Mouse (Mus musculus) adrenal gland, postnatal 25 days (tissue): Measurements from ENCODE around the gene Psmd13. TPM values are rescaled to one million over a fixed set of nuclear protein-coding genes. Genes with fewer than 3 reads are reported as not detected.
"Not testable (repeated sequence)": the region's sequence is repeated elsewhere in the genome, so short reads cannot be mapped to it uniquely, and the experiment has no call there.

ENCODE experiments used
- DNase-seq: peaks from one replicate; pipeline ENCODE4 v3.0.0; 2021; ENCODE audit warnings: mixed read lengths
- total RNA-seq: library from RNA; stranded (reverse); gene quantifications from 2 replicates; pipeline ENCODE4 v1.2.3, GENCODE M21; 2021

The Psmd13 gene
- total RNA-seq, 1 experiment from 2014 or later = 128 TPM

DNA sequence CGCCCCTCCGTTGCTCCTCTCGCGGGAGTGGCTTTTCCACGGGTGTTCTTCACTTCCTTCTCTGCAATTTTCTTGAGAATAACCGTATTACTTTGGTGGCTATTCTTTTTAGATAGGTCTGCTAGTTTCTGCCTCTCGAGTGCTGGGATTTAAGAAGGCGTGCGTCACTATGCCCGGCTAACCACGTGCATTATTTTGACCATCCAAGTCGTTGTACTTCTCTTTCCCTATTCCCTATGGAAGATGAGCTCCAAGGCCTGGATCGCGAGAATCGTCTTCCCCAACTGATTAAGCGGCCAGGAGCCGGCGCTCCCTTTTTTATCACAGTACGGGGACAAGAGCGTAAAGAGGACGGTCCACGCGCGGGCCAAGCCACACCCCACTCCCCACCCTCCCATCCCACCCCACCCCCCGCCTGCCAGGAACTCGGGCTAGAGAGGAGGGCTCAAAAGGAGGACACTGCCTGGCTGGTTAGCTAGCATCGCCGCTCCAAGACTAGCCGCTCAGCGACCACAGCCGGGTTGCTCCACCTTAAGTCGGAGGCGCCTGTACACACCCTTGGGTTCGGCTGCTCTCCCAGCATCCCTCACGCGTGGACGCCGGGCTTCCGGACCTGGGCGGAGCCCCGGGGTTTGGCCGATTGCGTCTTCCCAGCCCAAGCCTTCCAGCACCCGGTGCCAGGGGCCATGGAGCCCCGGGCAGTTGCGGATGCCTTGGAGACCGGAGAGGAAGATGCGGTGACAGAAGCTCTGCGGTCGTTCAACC lies 24.8 kb upstream of the Psmd13 start, which contains the start of gene Ric8a:
Gene Ric8a (plus strand): TSS at position 173 of the 765 bp plus-strand sequence.
- peak; percentile 92 for DNase-seq

DNA sequence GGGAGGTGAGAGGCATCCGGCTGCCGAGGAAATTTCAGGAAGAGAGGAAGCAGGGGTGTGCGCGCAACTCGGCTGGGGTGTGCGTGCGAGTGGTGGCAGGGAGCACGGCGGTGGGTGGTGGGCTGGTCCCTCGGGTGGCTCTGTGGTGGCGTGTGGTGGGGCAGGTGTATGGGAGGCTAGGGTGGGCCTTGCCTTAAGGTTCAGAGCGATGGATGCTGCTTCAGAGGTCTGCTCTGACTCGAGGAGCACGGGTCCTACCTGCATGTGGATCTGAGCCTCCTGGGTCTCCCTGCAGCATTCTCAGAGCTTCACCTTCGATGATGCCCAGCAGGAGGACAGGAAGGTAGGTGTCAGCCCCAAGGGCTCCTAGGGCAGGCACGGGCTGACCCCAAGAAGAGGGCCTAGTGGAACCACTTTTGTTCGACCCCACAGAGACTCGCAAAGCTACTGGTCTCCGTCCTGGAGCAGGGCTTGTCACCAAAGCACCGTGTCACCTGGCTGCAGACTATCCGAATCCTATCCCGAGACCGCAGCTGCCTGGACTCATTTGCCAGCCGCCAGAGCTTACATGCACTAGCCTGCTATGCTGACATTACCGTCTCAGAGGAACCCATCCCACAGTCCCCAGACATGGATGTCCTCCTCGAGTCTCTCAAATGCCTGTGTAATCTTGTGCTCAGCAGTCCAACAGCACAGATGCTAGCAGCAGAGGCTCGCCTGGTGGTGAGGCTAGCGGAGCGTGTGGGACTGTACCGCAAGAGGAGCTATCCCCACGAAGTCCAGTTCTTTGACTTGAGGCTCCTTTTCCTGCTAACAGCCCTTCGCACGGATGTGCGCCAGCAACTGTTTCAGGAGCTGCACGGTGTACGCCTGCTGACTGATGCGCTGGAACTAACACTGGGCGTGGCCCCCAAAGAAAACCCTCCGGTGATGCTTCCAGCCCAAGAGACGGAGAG lies 23.9 kb upstream of the Psmd13 start, which contains the start of gene Bet1l:
Gene Bet1l (minus strand): TSS at position 28 of the 956 bp plus-strand sequence.
- DNase-seq = no peak

DNA sequence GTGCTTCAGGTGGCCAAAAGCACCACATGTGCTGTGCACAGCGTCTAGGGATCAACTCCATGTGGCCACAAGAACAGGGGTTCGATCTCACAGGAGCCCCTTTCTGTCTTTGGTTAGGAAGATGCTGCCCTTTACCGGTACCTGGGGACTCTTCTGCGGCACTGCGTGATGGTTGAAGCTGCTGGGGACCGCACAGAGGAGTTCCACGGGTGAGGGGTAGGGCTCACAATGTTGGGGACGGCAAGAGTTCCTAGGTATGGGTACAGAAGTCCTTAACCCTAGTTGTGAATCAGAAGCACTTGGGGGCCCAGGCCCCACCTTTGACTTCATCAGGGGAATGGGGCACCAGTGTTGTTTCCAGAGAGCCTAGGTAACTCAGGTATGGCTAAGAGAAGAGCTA lies 23.0 kb upstream of the Psmd13 start:
- no peak for DNase-seq

DNA sequence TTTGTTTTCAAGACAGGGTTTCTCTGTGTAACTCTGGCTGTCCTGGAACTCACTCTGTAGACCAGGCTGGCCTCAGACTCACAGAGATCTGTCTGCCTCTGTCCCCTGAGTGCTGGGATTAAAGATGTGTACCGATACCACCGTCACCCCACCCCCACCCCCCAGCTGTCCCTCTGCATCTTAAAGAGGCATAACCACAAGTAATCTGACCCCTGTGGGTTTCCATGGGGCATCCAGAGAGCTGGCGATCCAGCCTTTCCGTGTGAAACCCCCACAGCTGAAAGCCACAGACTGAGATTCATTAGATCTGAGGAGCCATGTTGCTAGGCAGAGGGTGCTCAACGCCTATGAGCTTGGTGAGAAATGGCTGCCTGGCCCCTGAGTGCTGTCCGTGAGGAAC lies 21.8 kb upstream of the Psmd13 start:
- DNase-seq = no peak

DNA sequence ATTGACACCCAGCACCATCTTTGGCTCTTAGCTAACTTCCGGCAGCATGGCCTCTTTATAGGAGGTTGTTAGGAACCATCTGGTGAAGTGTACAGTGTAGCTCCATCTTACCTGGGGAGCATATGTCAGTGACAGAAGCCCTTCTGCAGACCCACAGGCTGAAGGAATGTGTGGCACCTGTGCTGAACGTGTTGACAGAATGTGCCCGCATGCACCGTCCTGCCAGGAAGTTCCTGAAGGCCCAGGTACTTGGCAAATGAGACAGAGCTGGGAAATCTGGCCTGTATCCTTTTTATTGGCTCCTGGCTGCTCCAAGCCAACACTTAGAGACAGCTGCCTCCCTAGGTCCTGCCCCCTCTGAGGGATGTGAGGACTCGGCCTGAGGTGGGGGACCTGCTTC lies 21.0 kb upstream of the Psmd13 start:
- DNase-seq = no peak

DNA sequence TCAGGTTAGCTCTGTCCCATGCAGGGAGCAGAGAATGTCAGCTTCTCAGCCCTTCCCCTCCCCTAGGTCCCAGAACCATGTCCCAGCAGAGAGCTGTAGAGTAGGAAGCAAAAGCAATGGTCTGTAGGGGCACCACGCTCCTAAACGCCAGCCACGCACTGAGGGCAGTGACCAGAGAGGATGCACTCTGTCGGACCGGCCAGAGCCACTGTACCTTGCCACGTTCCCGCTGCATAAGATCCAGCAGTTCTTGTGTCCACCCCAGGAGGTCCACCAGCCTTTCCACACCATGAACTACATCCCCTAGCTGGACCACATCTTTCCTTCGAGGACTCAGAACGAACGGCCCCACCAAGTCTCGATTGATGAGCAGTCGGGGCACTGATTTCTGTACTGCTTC lies 17.0 kb upstream of the Psmd13 start:
- DNase-seq = no peak

DNA sequence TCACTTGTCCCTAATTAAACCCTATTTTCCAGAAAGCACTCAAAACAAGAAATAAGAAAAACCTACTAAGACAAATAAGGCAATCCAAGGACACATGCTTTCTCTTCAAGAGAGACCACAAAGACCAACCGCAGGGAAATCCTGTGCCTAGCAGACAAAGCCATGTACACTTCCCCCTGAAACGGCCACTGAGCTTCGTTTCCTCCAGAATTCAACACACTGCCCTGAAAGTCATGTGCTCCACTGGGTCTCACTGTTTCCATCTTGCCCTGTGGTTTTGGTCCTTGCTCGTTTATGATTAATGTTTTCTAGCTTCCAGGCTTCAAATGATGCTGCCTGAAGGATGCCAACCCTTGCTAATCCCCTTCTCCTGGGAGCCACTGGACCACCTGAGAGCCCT lies 7.5 kb upstream of the Psmd13 start:
- DNase-seq = no peak

DNA sequence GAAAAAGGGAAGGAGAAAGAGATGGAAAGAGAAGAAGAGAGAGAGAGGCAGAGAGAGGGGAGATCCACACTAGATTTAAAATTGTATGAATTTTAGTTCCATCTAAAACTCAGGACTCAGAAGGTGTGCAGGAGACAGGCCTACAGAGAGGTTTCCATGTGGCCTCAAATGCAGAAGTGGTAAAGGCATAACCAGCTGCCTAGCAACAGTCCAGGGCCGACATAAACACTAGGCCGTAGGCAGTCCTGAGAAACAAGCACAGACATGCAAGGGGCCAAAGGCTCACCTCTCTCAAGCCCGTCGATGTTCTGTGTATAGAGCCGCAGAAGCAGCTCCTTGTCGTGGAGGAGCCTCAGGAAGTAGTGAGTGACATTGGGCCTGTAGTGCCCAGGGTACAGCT lies 4.4 kb upstream of the Psmd13 start:
- no peak for DNase-seq

DNA sequence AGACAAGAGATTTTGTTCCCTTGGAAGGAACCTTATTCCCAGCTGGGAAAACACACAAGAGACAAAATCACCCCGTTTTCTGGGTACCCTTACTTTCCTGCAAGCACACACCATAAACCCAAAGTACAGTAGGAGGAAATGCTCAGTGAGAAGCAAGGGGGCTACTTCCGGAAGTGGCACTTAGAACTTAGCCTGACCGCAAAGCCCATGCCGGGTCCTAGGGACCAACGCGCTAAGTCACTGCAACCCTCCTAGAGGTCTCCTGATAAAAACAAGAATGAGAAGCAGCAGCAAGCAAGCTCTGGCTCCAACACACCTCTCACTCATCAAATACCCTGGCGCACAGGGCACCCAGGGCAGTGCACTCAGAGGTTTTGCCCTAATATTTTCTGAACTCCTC lies 2.4 kb upstream of the Psmd13 start:
- no peak for DNase-seq

DNA sequence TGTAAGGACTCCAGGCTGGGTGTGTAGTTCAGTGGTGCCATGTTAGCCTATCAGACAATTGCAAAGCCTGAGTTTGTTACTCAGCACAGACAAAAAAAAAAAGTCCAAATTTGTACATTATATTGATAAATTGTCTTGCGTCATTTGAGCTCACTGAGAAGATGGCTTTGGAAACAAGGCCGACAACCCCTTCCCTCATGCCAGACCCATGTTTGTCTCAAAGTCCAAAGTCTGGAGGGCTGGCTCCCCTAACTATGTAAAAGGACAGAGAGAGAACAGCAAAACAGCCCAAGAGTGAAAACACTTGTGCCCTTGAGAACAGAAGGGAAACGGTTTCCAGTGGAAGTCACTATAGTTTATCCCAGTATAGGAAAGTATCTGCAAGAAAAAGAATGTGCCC lies 1.3 kb upstream of the Psmd13 start:
- no peak for DNase-seq

DNA sequence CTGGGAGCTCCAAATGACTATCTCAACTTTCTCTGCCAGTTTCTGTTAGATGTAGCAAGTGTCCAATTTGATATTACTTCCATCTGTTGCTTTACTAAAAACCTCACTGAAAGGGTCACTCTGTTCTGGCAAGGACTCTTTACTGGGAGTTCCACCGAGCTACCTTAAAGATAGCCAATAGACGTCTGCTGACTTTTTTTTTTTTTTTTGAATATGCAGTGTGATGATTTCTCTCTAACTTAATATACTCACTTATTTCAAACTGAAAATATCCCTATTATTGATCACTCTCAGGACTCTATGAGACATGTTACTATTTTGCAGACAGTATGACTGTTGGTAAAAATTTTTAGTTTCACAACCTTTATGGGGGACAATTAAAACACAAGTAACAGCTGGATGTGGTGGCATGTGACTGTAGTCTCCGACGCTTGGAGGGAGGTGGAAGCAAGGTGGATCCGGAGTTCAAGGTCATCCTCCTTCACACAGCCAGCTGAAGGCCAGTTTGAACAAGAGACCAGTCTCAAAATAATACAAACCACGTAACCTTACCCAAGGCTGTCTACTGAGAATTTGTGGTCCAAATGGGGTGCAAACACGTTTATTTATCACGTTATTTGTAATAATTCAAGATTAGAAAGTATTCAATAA lies 778 bp upstream of the Psmd13 start:
- DNase-seq = no peak

DNA sequence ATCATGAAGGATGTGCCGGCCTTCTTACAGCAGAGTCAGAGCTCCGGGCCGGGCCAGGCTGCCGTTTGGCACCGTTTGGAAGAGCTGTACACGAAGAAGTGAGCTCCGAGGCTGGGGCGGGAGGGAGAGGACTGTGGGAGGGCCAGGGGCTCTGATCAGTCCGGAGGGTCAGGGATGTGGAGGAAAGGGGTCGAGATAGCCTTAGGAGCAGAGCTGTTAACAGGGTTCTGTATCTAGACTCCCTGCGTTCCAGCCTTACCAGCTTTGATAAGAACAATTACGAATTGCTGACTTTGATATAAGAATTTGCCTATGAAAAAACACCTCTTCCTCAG lies 668 bp downstream of the Psmd13 start:
- DNase-seq = no peak

DNA sequence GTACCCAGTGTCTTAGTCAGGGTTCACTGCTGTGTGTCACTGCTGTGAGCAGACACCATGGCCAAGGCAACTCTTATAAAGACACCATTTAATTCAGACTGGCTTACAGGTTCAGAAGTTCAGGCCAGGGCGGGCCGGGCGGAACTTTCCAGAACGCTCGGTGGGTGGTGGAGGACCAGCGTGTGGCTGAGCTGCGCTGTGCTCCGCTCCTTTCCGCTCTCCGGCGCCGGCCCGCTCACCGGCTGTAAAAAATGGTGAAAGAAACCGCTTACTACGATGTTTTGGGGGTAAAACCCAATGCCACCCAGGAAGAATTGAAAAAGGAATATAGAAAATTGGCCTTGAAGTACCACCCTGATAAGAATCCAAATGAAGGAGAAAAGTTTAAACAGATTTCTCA lies 8.9 kb downstream of the Psmd13 start:
- DNase-seq = not testable (repeated sequence)

DNA sequence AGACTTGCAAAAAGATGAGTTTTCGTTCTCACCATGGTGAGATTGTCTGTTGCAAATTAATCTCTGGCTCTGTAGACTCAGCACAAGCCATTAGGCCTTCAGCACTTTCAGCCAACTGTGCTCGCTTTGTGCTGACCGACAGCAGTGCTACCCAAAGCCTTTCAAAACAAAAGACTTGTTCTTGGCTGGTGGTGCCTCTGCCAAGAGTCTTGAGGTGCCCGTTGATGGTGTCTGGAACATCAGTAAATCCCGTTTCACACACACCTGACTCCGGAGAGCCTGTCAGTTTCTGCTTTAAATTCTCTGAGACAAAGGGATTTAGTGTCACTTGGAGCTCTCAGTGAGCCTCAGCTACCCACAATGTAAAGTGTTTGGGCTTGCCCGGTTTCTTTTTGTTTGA lies 12.3 kb downstream of the Psmd13 start:
- DNase-seq = no peak

DNA sequence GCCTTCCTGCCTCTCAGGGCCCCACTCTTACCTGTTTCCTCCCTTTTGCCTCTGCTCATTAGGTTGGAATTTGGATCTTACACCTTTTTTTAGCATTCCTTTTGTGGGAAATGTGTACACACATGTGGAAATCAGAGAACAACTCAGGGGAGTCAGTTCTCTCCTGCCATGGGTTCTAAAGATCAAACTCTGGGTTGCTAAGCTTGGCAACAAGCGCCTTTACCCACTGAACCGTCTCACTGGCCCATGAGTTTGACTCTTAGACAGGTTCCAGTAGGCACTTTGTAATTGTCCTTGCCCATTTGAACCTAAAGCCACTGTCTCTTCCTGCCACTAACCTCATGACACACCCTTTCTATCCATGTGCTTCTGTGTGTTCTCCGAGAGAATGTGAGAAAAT lies 12.8 kb downstream of the Psmd13 start:
- no peak for DNase-seq

DNA sequence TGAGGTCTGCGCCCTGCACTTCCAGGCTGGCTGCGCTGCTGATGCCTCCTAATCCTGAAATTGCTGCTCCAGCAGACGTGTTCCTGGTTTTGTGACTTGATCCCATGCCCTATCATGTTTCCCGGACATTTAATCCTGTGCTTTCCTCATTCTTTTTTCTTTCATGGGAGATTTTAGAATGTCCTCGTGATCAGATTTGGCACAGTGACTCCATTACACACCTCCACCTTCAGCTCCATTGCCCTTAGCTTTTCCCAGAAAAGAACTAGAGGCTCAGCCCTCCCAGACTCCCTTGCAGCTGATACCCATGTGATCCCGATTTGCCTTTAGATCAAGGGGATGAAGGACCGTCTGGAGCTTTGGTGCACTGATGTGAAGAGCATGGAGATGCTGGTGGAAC lies 16.1 kb downstream of the Psmd13 start:
- no peak for DNase-seq

DNA sequence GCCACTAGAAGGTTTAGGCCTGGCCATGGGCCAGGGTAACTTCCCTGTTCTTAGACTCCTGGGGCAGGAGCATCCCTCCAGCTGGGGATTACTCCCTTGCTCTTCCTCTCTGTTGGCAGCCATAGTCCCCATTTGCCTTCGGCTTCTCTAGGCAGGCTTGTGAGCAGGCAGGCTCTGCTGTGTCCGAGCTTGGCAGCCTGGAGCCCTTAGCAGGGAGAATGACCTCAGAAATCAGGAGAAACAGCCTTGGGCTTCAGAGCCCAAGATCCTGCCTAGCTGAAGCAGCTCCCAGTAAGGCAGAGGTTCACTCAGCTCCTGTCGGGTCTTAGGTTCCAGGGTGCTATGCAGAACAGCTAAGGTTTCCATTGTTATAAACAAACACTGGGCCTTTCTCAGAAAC lies 17.4 kb downstream of the Psmd13 start:
- no peak for DNase-seq

DNA sequence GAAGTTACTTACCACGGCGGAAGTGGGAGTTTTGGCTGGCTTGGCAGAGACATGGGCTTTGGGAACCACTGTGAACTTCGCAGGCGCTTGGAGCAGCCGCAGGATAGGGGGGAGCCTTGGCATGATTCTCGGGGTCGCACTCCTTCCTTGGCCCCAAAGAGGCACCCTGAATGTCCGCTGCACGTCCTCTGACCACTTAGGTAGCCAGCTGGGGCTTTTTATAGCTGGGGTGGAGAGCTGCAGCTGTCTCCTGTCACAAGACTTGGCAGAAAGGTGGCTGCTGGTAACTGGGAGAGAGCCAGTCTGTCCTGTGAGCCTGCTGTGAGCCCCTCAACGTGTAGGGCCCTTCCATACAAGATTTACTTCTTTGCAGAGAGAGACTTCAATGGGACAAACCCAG lies 18.5 kb downstream of the Psmd13 start, which contains the start of gene Cox8b:
Gene Cox8b (minus strand): TSS at position 227 of the 400 bp plus-strand sequence.
- no peak for DNase-seq

DNA sequence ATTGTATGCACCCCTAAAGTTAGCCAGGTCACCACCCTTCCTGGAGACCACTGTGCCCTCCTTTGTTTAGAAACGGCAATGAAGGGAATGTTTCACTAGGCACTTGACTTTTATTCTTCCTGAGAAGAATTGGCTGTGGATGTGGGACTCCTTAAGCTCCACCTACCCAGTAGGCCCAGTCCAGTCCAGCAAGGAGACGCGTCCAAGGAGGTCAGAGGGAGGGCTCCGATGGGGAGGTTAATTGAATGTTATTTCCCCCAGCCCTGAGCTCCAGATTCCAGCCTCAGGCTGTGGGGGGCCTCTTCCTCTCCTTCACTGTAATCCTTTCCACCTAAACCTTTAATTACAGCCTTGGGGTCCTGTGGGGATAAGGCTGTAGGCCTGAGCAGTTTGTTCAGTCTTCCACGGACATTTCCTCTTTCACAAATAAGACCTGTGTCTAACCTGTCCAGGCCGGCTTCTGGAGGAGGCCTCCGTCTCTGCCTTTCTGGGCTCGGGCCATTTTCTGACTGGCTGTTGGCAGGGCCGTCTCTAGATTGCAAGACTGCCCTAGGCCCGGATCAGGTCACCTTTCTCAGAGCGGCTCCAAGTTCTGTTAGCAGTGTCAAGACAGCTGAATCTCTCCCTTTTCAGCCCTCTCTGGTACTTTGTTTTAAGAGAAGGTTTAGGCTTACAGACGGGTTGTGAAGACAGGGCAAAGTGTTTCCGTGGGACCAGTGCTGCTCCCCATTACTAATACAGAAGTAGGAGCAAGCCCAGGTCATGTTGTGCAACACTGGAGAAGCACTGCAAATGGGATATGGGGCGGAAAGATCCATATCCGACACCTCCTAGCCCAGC lies 20.5 kb downstream of the Psmd13 start:
- no peak for DNase-seq

DNA sequence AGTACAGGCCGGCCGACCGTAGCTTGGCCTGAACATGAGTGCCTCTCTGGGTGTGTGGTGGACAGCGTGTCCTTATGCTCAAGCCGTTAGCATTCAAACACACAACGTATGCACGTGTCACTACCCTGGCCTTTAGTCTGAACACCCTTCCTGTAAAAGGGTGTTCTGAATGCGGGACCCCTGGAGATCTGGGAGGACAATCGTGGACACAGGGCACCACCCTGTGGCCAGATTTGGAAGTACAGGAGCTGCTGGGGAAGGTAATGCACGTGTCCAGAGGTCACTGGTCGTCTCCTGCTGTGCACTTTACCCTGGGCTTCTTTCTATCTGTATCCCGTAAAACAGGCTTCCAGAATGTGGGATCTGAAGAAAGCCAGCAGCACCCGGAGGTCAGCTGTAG lies 21.4 kb downstream of the Psmd13 start:
- peak; percentile 81 for DNase-seq

DNA sequence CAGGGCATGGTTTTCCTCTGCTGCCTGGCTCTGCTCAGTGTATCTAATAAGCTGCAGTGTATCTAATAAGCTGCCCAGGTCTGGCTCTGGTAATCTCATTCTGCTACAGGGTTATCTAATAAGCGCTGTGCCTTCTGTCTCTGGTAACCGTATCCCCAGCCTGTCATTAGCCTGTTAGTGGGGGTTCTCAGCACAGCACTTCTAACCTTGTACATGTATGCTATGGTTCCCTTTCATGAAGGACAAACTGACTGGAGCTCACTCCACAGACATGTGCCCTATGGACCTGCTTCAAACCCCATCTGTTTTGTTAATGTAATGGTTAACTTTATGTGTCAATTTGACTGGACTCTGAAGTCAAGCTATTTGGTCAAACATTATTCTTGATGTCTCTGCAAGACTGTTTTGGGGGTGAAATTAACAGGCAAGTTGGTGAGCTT lies 23.9 kb downstream of the Psmd13 start:
- DNase-seq = no peak

DNA sequence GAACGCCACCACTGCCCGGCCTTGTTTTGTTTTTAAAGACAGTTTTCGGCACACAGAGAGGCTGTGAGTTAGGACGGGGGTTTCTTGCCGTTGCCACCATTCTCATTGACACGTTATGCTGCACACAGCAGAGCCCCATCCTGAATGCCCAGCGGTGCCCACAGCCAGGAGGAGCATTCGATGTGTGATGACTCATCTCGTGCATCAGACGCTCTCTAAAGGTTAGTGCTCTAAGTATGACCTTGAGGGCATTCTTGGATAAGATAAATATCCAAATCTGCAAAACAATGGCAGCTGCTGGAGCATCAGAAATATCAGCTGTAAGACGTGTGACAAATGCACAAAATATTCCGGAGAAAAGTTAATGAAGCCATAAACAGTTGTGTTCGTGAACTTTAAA lies 25.4 kb downstream of the Psmd13 start:
- DNase-seq = peak; percentile 37
